Mouse (Mus musculus) hindbrain, embryonic 16.5 days (tissue): Measurements from ENCODE around the gene Tex19.1. TPM values are rescaled to one million over a fixed set of nuclear protein-coding genes. Genes with fewer than 3 reads are reported as not detected.

Experiments used
- ATAC-seq: fragments of 200-750 bp; cut with Nextera tagmentation; 2 replicates; pipeline ENCODE4 v1.8.0; 2017; ENCODE audit warnings: moderate TSS enrichment, moderate library complexity
- H3K27ac ChIP-seq: fragments of 300-500 bp; sonication (generic); 2 replicates; pipeline ENCODE4 v1.5.1; 2014; ENCODE audit warnings: low read depth, mild to moderate bottlenecking, control low read depth, low read length, moderate library complexity
- H3K27me3 ChIP-seq: fragments of 300-500 bp; sonication (generic); replicated peaks from 2 replicates; pipeline ENCODE4 v1.6.1; 2014; ENCODE audit warnings: low read length; ENCODE audit not compliant: control insufficient read depth, insufficient read depth
- H3K36me3 ChIP-seq: fragments of 300-500 bp; sonication (generic); 2 replicates; pipeline ENCODE4 v1.6.1; 2014; ENCODE audit warnings: mild to moderate bottlenecking, low read length, moderate library complexity, mixed read lengths; ENCODE audit not compliant: control insufficient read depth, insufficient read depth
- H3K4me1 ChIP-seq: fragments of 300-500 bp; sonication (generic); 2 replicates; pipeline ENCODE4 v1.6.1; 2014; ENCODE audit warnings: low read depth, low read length; ENCODE audit not compliant: control insufficient read depth, insufficient read depth
- H3K4me2 ChIP-seq: fragments of 300-500 bp; sonication (generic); 2 replicates; pipeline ENCODE4 v1.6.1; 2014; ENCODE audit warnings: mild to moderate bottlenecking, low read length, control low read depth, moderate library complexity
- H3K4me3 ChIP-seq: fragments of 300-500 bp; sonication (generic); 2 replicates; pipeline ENCODE4 v1.5.1; 2014; ENCODE audit warnings: mild to moderate bottlenecking, low read length, control low read depth, moderate library complexity
- H3K9ac ChIP-seq: fragments of 300-500 bp; sonication (generic); 2 replicates; pipeline ENCODE4 v1.6.1; 2014; ENCODE audit warnings: low read depth, mild to moderate bottlenecking, control low read depth, low read length, moderate library complexity
- H3K9me3 ChIP-seq: fragments of 300-500 bp; sonication (generic); 2 replicates; pipeline ENCODE4 v1.6.1; 2014; ENCODE audit warnings: mild to moderate bottlenecking, low read length, moderate library complexity; ENCODE audit not compliant: control insufficient read depth
- WGBS: fragments of 180-500 bp; shearing (Covaris S2); extraction: QIAGEN DNeasy Blood & Tissue Kit; methylation state at CpG from one replicate; pipeline ENCODE4 v1.1.7; 2014; 5-methylcytosine and 5-hydroxymethylcytosine counted together
- polyA plus RNA-seq: library from polyadenylated mRNA; unstranded; fragments of >200 nt; fragmentation: Nextera tagmentation; extraction: Ambion mirVana; gene quantifications from 2 replicates; pipeline ENCODE4 v1.2.1, GENCODE M21; 2015

Tex19.1 gene
- polyA plus RNA-seq, 1 experiment from 2014 or later: not detected

- ATAC-seq: no peak
- H3K27me3 ChIP-seq: peaks cover 5% of the 10 kb centered on the region
- H3K4me2 ChIP-seq: no peak overlapping the region
- H3K9ac ChIP-seq: no peak overlapping the region
- no peaks in the 10 kb centered on the region for H3K9me3 ChIP-seq
- H3K36me3 ChIP-seq: no peaks in the 10 kb centered on the region
- H3K4me1 ChIP-seq: peaks cover 8% of the 10 kb centered on the region
- H3K27ac ChIP-seq: no peak overlapping the region
- H3K4me3 ChIP-seq: no peak overlapping the region
- 91% methylated on average over 26 of the region's 26 CpGs for WGBS
Measured at GRCm38 (mm10) chr11:121160636-121161346, 14.8 kb downstream of the Tex19.1 start.

- no peaks in the 10 kb centered on the region for H3K27me3 ChIP-seq
- 89% methylated on average over 4 of the region's 4 CpGs for WGBS
- H3K4me2 ChIP-seq: no peak overlapping the region
- no peaks in the 10 kb centered on the region for H3K36me3 ChIP-seq
- H3K9ac ChIP-seq: no peak overlapping the region
- no peak overlapping the region for H3K27ac ChIP-seq
- no peak overlapping the region for H3K4me3 ChIP-seq
- H3K4me1 ChIP-seq: no peaks in the 10 kb centered on the region
- H3K9me3 ChIP-seq: no peaks in the 10 kb centered on the region
- no peak for ATAC-seq
Measured at GRCm38 (mm10) chr11:121163751-121164150, 17.8 kb downstream of the Tex19.1 start.

- Histone ChIP-seq H3K27ac (no peak overlapping the region), H3K9me3 (no peaks in the 10 kb centered on the region), H3K4me1 (peaks cover 6% of the 10 kb centered on the region; the same call in 1 of the 2 replicates), H3K9ac (no peak overlapping the region), H3K27me3 (no peaks in the 10 kb centered on the region), H3K4me3 (no peak overlapping the region), H3K4me2 (no peak overlapping the region), H3K36me3 (0 out of 2 replicates have a peak, but pooled peaks cover 2% of the 10 kb centered on the region)
- no peak for ATAC-seq
- 63% methylated on average over 5 of the region's 5 CpGs for WGBS
Measured at GRCm38 (mm10) chr11:121173203-121173602, 27.3 kb downstream of the Tex19.1 start.

- Histone ChIP-seq H3K27me3 (no peaks in the 10 kb centered on the region), H3K9me3 (no peaks in the 10 kb centered on the region), H3K4me2 (no peak overlapping the region), H3K27ac (no peak overlapping the region), H3K4me1 (peaks cover 6% of the 10 kb centered on the region; the same call in 1 of the 2 replicates), H3K4me3 (no peak overlapping the region), H3K9ac (no peak overlapping the region), H3K36me3 (0 out of 2 replicates have a peak, but pooled peaks cover 2% of the 10 kb centered on the region)
- 43% methylated on average over 3 of the region's 3 CpGs for WGBS
- ATAC-seq: no peak
Measured at GRCm38 (mm10) chr11:121174234-121174633, 28.3 kb downstream of the Tex19.1 start.

- no peak overlapping the region for H3K9ac ChIP-seq
- no peaks in the 10 kb centered on the region for H3K9me3 ChIP-seq
- peaks cover 6% of the 10 kb centered on the region; the same call in 1 of the 2 replicates for H3K4me1 ChIP-seq
- ATAC-seq: no peak; the same call in 1 of the 2 replicates
- no peak overlapping the region for H3K4me3 ChIP-seq
- no peak overlapping the region for H3K27ac ChIP-seq
- H3K4me2 ChIP-seq: no peak overlapping the region
- no peaks in the 10 kb centered on the region for H3K27me3 ChIP-seq
- H3K36me3 ChIP-seq: peaks cover 2% of the 10 kb centered on the region; the same call in 1 of the 2 replicates
- 58% methylated on average over 12 of the region's 12 CpGs for WGBS
Measured at GRCm38 (mm10) chr11:121176285-121177270, 30.6 kb downstream of the Tex19.1 start.

- Histone ChIP-seq H3K36me3 (peaks cover under 1% of the 10 kb centered on the region; the same call in 1 of the 2 replicates), H3K27me3 (no peaks in the 10 kb centered on the region), H3K9ac (no peak overlapping the region), H3K4me2 (no peak overlapping the region), H3K27ac (no peak overlapping the region), H3K9me3 (no peaks in the 10 kb centered on the region), H3K4me3 (no peak overlapping the region), H3K4me1 (no peaks in the 10 kb centered on the region)
- no peak for ATAC-seq
- WGBS: 75% methylated on average over 3 of the region's 3 CpGs
Measured at GRCm38 (mm10) chr11:121189681-121190080, 43.7 kb downstream of the Tex19.1 start.

- Histone ChIP-seq H3K4me3 (no peak overlapping the region), H3K27ac (no peak overlapping the region), H3K9me3 (no peaks in the 10 kb centered on the region), H3K27me3 (no peaks in the 10 kb centered on the region), H3K36me3 (peaks cover 6% of the 10 kb centered on the region), H3K4me2 (no peak overlapping the region), H3K9ac (no peak overlapping the region), H3K4me1 (no peaks in the 10 kb centered on the region)
- 75% methylated on average over 2 of the region's 2 CpGs for WGBS
- no peak for ATAC-seq
Measured at GRCm38 (mm10) chr11:121192742-121193141, 46.8 kb downstream of the Tex19.1 start.

- WGBS: 79% methylated on average over 3 of the region's 3 CpGs
- Histone ChIP-seq H3K27ac (no peak overlapping the region), H3K4me3 (no peak overlapping the region), H3K36me3 (peaks cover 6% of the 10 kb centered on the region), H3K9me3 (no peaks in the 10 kb centered on the region), H3K4me2 (no peak overlapping the region), H3K4me1 (no peaks in the 10 kb centered on the region), H3K27me3 (no peaks in the 10 kb centered on the region), H3K9ac (no peak overlapping the region)
- no peak for ATAC-seq
Measured at GRCm38 (mm10) chr11:121193415-121193814, 47.5 kb downstream of the Tex19.1 start.
